21 mouse cellular contexts compared by ENCODE assay signal in genomic region chr11:44560396-44560795, GRCm38 (mm10). TPM values are rescaled to one million over a fixed set of nuclear protein-coding genes. Genes with fewer than 3 reads are reported as not detected.
DNase-seq lines count a peak whose midpoint lies in the region; ATAC-seq lines count a peak whose summit lies in the region.
"Had no signal": no experiment of that assay in that cellular context is flagged by ENCODE, and none has a peak within 500 bp of the region (broad histone marks: within the 10 kb centered on the region; RNA-seq: fewer than 3 reads in every experiment).

No protein-coding gene starts in this region.

- no peak overlapping the region for H3K27ac ChIP-seq in forebrain, embryonic 16.5 days (ENCODE audit: low read length)
- H3K27ac ChIP-seq in forebrain, embryonic 14.5 days (ENCODE audit: low read depth, low read length), result no peak overlapping the region
- H3K27ac ChIP-seq: heart, embryonic 10.5 days; hindbrain, embryonic 15.5 days; layer of hippocampus, adult 2 months; limb, embryonic 13.5 days; liver, embryonic 14.5 days; midbrain, embryonic 13.5 days; neural tube, embryonic 12.5 days had no signal

- no peaks in the 10 kb centered on the region for H3K27me3 ChIP-seq in forebrain, embryonic 16.5 days (replicated peaks; ENCODE audit: control insufficient read depth, insufficient read depth, low read length)
- H3K27me3 ChIP-seq in forebrain, embryonic 14.5 days (replicated peaks; ENCODE audit: control insufficient read depth, insufficient read depth, low read length), result no peaks in the 10 kb centered on the region
- H3K27me3 ChIP-seq: hindbrain, embryonic 15.5 days; limb, embryonic 13.5 days; midbrain, embryonic 13.5 days; neural tube, embryonic 12.5 days had no signal

- 78% methylated on average over 8 of the region's 8 CpGs for WGBS in forebrain, embryonic 16.5 days
- WGBS in forebrain, embryonic 14.5 days, result 90% methylated on average over 8 of the region's 8 CpGs

- no peak overlapping the region for H3K4me2 ChIP-seq in forebrain, embryonic 16.5 days (ENCODE audit: low read length)
- H3K4me2 ChIP-seq in forebrain, embryonic 14.5 days (ENCODE audit: low read length), result no peak overlapping the region
- H3K4me2 ChIP-seq: hindbrain, embryonic 15.5 days; limb, embryonic 13.5 days; lung, embryonic 14.5 days; midbrain, embryonic 13.5 days; neural tube, embryonic 12.5 days had no signal

- no peaks in the 10 kb centered on the region for H3K4me1 ChIP-seq in forebrain, embryonic 16.5 days (replicated peaks; ENCODE audit: control insufficient read depth, insufficient read depth, low read length)
- H3K4me1 ChIP-seq in forebrain, embryonic 14.5 days (ENCODE audit: control insufficient read depth, insufficient read depth, low read length), result no peaks in the 10 kb centered on the region
- H3K4me1 ChIP-seq: heart, embryonic 10.5 days; hindbrain, embryonic 15.5 days; midbrain, embryonic 13.5 days; neural tube, embryonic 12.5 days had no signal

- DNase-seq in forebrain, embryonic 14.5 days (ENCODE audit: low spot score), result no peak
- peak; percentile 23 for DNase-seq in left cerebral cortex, postnatal 4 days
- no peak for DNase-seq in left cerebral cortex, postnatal 10 days (ENCODE audit: extremely low spot score in 1 of 2, low spot score in 2 of 2)
- peak; percentile 64 for DNase-seq in cerebellum, adult 9-11 months
- no peak for DNase-seq in layer of hippocampus, adult 11-12 months (ENCODE audit: low spot score)
- DNase-seq: adrenal gland, postnatal 36 days; kidney, adult 8-10 months; kidney, postnatal 10 days; lung, embryonic 14.5 days; thymus, postnatal 14 days had no signal

- peak; percentile 50 for ATAC-seq in forebrain, embryonic 16.5 days
- no peak for ATAC-seq in forebrain, embryonic 14.5 days
- ATAC-seq in megakaryocyte-erythroid progenitor cell, adult 5-6 weeks (replicated peaks; ENCODE audit: low FRiP score, low TSS enrichment, poor library complexity, severe bottlenecking), result no peak
- ATAC-seq: CD4-positive, CD25-positive, alpha-beta regulatory T cell, adult 4 months; midbrain, embryonic 13.5 days had no signal

- no peaks in the 10 kb centered on the region for H3K9me3 ChIP-seq in forebrain, embryonic 16.5 days (ENCODE audit: control insufficient read depth, low read length)
- no peaks in the 10 kb centered on the region for H3K9me3 ChIP-seq in forebrain, embryonic 14.5 days (replicated peaks; ENCODE audit: control insufficient read depth, low read length)
- H3K9me3 ChIP-seq: heart, embryonic 10.5 days; hindbrain, embryonic 15.5 days; limb, embryonic 13.5 days; midbrain, embryonic 13.5 days; neural tube, embryonic 12.5 days had no signal

- peaks cover 29% of the 10 kb centered on the region for H3K36me3 ChIP-seq in forebrain, embryonic 16.5 days (ENCODE audit: control insufficient read depth, insufficient read depth)
- peaks cover 75% of the 10 kb centered on the region for H3K36me3 ChIP-seq in forebrain, embryonic 14.5 days (ENCODE audit: control insufficient read depth, insufficient read depth, low read length)

- no peak overlapping the region for H3K9ac ChIP-seq in forebrain, embryonic 16.5 days (replicated peaks; ENCODE audit: low read depth, low read length)
- H3K9ac ChIP-seq in forebrain, embryonic 14.5 days (ENCODE audit: low read length), result no peak overlapping the region
- H3K9ac ChIP-seq: hindbrain, embryonic 15.5 days; limb, embryonic 13.5 days; liver, embryonic 14.5 days; lung, embryonic 14.5 days; midbrain, embryonic 13.5 days; neural tube, embryonic 12.5 days had no signal

- intact Hi-C loops in left cerebral cortex, postnatal 4 days (cut with DNase I), result no loop called here
- intact Hi-C loops in left cerebral cortex, postnatal 10 days (cut with DNase I), result no loop called here

- H3K4me3 ChIP-seq in forebrain, embryonic 16.5 days (replicated peaks; ENCODE audit: low read length), result no peak overlapping the region
- H3K4me3 ChIP-seq in forebrain, embryonic 14.5 days (ENCODE audit: low read depth, low read length), result no peak overlapping the region
- H3K4me3 ChIP-seq: heart, embryonic 10.5 days; hindbrain, embryonic 15.5 days; layer of hippocampus, adult 2 months; limb, embryonic 13.5 days; midbrain, embryonic 13.5 days; neural tube, embryonic 12.5 days had no signal

RNA-seq across cellular contexts. Expression of gene Rnf145, which starts 41.6 kb away (rescaled TPM):
- polyA plus RNA-seq in forebrain, embryonic 16.5 days (2015; fragmentation: Nextera tagmentation; extraction: Ambion mirVana), result 89.0 and 89.5 TPM in 2 replicates
- 92.6 and 102 TPM in 2 replicates for polyA plus RNA-seq in forebrain, embryonic 14.5 days (2014; fragmentation: Nextera tagmentation; extraction: Ambion mirVana)
- total RNA-seq in left cerebral cortex, postnatal 4 days (2021), result 100 to 1,000 TPM in 1 of 2 experiments, 10 to 100 TPM in 1; 93.0 to 107 TPM
- total RNA-seq in left cerebral cortex, postnatal 10 days (2021), result 100 to 1,000 TPM in 1 of 2 experiments, 10 to 100 TPM in 1; 95.9 to 106 TPM
- 55.1 and 77.7 TPM in 2 replicates for total RNA-seq in megakaryocyte-erythroid progenitor cell, adult 5-6 weeks (2014; fragmentation: Nextera tagmentation)
- total RNA-seq in megakaryocyte-erythroid progenitor cell, adult 5-6 weeks (2017), result 37.7 and 41.5 TPM in 2 replicates

RNA-seq across cellular contexts. Expression of gene Ebf1, which starts 56.7 kb away (rescaled TPM):
- polyA plus RNA-seq in forebrain, embryonic 16.5 days (2015; fragmentation: Nextera tagmentation; extraction: Ambion mirVana), result 33.9 and 43.7 TPM in 2 replicates
- 30.7 and 37.6 TPM in 2 replicates for polyA plus RNA-seq in forebrain, embryonic 14.5 days (2014; fragmentation: Nextera tagmentation; extraction: Ambion mirVana)
- 1 to 10 TPM; 5.9 to 6.7 TPM for total RNA-seq in left cerebral cortex, postnatal 4 days (2021)
- total RNA-seq in left cerebral cortex, postnatal 10 days (2021), result 1 to 10 TPM; 3.6 to 5.0 TPM
- total RNA-seq in megakaryocyte-erythroid progenitor cell, adult 5-6 weeks (2014; fragmentation: Nextera tagmentation), result 4.0 and 26.9 TPM in 2 replicates
- 2.9 TPM in 1 of 2 replicates, not detected in the other for total RNA-seq in megakaryocyte-erythroid progenitor cell, adult 5-6 weeks (2017)
- total RNA-seq: hematopoietic stem cell, adult 5-6 weeks had no signal

Comparison
In these comparisons a context has a peak if more than half of its experiments do, and no peak if none do; other contexts are left out.
1. DNase-seq: peak in left cerebral cortex, postnatal 4 days (single experiment) and cerebellum, adult 9-11 months (single experiment); none in forebrain, embryonic 14.5 days (single experiment), left cerebral cortex, postnatal 10 days (0 of 2) and layer of hippocampus, adult 11-12 months (single experiment).